Mouse (Mus musculus) erythroblast, embryonic 14.5 days (primary cell): ENCODE results near the gene Syne1.

ENCODE experiments used
- GATA1 ChIP-seq: IDR thresholded peaks from 2 replicates; pipeline ENCODE4 v1.6.1; 2012; ENCODE audit warnings: low read length, inconsistent platforms, mixed read lengths
- TAL1 ChIP-seq: IDR thresholded peaks from 3 replicates; pipeline ENCODE4 v1.6.1; 2012; ENCODE audit warnings: low read length, inconsistent platforms, mixed read lengths

DNA sequence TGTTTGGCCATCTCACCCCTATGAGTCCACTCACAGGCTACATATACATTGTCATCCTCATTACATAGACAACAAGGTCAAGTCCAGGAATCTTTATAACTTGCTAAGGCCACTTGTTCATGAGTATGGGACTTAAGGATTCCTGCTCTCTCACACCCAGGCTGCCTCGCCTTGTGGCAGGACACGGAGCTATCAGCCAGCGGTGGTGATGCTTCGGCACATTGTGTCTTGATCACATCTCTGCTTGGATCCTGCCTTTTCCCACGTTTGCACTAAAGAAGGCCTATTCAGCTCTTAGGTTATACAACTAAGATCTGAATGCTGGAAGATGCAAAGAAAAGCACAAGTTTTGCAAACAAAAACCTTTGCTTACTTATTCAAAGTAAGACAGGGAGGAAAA, 345.7 kb downstream of the Syne1 start:
- TF ChIP-seq GATA1: no peak
- no peak for TF ChIP-seq TAL1
